Mouse (Mus musculus) MEL-GATA-1-ER (cell line): ENCODE measurements around the gene Sdc1.

ENCODE experiments used
- DNase-seq: peaks from one replicate; pipeline ENCODE4 v3.0.0-alpha.2; 2012; ENCODE audit warnings: low read depth; ENCODE audit errors: extremely low read depth

Gene Sdc1

DNA sequence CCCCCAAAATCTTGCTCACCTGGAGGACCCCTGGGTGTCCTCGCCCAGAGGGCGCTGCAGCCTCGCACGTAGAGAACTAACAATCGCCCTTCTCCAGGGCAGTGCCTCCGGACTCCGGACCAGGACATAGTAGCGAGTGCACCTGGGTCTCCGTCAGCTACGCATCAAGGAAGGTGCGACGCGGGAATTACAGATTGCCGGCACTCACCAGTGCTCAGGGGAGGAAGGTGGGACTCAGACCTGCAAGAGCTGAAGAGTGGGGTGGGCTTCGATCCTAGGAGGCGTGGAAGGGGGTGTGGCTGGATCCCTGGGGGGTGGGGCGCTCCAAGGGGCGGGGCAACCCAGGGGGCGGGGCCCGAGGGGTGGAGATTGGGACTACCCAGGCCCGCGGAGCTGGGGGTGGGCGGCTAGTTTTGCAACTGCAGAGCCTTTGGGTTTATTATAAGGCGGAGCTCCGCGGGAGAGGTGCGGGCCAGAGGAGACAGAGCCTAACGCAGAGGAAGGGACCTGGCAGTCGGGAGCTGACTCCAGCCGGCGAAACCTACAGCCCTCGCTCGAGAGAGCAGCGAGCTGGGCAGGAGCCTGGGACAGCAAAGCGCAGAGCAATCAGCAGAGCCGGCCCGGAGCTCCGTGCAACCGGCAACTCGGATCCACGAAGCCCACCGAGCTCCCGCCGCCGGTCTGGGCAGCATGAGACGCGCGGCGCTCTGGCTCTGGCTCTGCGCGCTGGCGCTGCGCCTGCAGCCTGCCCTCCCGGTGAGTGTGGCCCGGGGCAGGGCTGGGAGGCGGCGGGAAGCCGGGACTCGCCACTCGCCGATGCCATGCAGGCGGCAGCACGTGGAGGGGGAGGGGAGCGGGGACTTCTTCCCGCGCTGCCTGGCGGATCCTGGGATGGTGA, at the start of gene Sdc1:
TSS of gene Sdc1 (plus strand) at position 378 of the 898 bp plus-strand sequence.
- DNase-seq = no peak

DNA sequence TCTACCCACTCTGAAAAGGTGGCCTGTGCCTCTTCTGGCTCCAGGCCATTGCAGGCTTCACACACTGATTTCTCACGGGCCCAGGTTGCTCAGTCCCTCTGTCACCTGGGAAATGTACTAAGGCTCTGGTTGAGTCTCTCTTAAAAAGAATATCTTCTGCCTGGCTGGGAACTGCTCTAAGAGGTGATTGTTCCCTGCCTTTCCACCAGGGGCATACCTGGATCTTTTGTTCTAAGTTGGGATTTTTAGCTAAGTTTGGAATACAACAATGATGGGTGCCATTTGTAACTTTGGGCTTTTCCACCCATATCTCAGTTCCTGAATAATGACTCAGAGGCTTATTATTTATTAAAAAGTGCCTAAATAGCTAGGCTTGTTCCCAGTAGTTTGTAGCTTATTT, 44.2 kb upstream of the Sdc1 start:
- no peak for DNase-seq

DNA sequence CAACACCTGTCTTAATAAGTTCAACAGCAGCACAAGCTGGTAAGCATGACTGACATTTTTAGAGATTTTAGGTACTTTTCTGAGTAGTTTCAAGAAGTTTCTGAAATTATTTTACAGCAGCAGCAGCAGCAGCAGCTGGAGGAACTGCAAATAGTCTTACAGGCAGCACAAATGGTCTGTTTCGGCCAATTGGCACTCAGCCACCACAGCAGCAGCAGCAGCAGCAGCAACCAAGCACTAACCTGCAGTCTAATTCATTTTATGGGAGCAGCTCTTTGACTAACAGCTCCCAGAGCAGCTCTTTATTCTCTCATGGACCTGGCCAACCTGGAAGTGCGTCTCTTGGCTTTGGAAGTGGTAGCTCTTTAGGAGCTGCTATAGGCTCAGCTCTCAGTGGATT, 42.4 kb upstream of the Sdc1 start:
- DNase-seq = no peak

DNA sequence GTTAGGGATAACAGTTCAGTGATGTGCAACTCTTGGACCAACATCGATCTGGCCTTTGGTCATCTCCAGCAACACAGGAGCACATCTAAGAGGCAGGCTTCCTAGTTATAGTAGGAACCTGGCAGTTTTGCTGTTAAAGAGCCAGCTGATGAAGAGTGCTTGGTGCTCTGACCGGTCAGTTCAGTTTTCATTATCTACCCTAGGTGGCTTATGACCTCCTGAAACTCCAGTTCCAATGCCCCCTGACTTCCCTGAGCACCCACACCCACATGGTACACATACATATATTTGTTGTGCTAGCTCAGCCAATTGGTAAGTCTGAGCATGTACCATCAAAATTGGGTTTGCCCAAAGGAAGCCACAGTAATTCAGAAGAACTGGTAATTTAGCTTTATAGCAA, 17.5 kb upstream of the Sdc1 start:
- DNase-seq = no peak

DNA sequence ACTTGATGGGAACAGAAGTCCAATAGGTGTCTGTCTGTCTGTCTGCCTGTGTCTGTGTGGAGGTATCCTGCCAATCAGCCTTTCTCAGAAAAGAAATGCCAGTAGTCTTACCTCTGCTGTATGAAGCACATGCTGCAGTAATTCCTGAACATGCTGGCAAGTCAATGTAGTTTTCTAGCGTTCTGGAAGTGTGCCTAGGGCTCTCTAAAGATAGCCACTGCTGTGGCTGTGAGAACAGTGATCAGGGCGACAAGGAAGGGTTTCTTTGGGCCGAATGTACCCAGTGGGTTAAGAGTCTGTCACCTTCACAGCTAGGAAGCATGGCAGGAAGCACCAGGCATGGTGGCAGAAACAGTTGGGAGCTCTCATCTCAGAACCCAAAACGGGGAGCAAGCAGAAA, 17.0 kb upstream of the Sdc1 start:
- DNase-seq = no peak

DNA sequence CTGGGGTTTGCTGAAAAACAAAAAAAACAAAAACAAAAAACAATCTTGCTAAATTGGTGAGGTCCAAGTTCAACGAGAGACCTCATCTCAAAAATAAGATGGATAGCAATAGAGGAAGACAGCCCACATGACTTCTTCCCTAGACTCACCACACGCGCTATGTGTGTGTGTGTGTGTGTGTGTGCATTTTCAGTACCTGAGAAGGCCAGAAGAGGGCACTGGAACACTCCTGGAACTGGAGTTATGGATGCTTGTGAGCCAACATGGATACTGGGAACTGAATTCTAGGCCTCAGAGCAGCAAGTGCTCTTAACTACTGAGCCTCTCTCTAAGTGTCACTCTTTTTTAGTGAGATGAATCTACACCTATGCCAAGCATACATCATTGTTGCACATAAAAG, 13.1 kb upstream of the Sdc1 start:
- no peak for DNase-seq

DNA sequence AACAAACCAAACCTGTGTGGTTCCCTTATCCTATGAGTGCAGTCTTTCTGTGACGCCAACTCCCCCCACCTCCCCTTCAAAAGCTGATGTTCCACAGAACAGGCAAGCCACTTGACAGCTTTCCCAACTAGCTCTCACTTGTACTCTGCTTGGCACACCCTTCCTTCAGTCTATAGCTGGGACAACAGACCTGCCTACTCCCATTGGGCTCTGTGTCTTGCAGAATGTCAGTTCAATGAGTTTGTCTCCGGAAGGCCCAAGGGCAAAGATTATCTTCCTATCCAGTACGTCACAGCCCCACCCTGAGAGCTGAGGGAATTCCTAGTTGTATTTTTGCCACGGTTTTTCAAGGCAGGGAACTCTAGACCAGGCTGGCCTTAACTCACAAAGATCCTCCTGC, 12.0 kb upstream of the Sdc1 start:
- no peak for DNase-seq

DNA sequence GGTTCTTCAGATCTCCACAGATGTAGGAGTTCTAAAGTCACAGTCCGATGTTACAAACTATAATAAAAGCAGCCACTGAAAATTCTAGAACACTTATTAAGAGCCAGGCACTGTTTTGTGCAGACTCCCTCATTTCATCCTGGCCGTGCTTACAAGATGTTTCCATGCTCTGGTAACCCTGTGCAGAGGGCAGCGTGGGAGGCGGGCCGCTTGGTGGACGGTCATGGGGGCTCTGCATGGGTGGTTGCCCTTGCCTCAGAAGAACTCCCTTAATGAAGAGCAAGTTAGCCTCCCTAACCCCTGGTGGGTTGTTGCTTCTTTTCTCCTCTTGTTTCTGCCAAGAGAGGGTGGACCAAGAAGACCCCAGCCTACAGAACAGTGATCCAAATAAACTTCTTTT, 11.3 kb upstream of the Sdc1 start:
- no peak for DNase-seq

DNA sequence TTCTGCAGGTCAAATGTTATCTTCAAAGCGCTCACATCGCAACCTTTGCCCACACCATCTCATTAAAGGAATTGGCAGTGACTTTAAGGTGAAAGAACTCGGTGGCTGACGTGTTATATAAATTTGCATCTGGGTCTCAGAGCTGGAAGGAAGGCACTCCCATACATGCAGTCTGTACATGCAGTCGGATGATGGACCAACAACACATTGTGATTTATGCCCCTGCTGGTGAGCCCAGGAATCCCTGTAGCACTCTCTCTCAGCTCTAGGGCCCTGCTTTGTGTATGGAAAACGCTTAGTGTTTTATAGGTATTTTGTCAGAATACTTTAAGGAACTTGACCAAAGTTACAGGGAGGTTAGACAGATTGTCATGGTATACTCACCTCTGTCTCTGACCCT, 10.6 kb upstream of the Sdc1 start:
- no peak for DNase-seq

DNA sequence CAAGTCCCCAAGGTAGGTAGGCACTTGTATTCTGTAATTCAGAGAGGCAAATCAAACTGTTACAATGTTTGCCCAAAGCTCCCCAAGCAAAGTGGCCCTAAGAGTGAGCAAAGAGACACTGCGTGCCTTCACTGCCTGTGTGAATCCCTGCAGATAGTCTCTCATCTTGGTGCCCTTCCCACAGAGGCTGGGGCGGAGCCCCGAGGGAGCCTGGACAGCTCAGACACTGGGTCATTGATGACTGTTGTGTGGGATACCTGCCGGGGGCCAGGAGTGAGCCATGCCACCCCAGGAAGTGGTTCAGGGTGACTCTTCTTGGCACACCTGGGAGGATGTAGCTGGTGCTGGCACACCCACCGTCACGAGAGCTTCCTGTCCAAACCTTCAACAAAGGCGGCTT, 10.1 kb upstream of the Sdc1 start:
- no peak for DNase-seq

DNA sequence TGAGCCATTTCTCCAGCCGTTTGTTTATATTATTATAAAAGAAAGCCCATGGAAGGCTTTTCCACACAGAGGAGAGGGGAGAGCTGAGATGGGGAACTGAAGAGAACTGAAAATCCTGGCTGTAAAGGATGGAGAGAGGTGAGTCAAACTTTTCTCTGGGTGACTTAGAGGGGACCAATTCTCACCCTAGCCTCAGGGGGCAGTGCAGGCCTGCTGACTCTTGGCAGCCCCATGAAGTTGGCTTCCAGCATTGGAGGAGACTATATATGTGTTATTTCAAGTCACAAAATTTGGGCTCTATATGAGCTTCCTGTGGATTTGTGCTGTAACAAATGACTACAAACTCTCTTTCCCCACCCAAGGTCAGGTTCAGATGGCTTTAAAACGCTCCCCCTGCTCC, 8.5 kb upstream of the Sdc1 start:
- no peak for DNase-seq

DNA sequence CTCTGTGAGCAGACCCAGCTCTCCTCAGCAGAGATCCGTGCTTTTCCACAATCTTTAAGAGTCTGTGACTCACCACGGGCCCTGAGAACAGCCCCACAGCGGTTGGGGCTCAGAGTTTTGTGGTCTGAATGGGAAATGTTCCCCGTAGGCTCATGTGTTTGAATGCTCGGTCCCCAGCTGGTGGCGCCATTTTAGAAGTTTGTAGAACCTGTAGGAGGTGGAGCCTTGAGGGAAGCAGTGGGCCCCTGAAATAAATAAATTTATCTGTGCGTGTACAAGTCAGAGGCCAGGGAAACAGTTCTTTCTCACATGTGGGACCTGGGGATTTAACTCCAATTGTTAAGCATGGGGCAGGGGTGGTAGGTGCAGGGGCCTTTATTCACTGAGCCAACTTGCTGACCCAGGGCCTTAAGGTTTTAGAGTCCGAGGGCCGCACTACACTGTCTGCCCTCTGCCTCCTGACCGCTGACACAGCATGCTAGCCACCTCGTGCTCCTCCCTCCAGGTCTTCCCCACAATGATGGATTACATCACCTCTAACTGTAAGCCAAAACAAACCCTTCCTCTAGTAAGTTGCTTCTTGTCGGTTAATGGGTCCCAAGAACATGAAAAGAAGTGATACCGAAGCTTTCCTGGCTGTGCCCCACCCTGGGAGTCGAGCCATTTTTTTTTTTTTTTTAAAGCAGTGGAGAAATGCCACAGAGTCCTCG, 6.7 kb upstream of the Sdc1 start:
- DNase-seq = no peak

DNA sequence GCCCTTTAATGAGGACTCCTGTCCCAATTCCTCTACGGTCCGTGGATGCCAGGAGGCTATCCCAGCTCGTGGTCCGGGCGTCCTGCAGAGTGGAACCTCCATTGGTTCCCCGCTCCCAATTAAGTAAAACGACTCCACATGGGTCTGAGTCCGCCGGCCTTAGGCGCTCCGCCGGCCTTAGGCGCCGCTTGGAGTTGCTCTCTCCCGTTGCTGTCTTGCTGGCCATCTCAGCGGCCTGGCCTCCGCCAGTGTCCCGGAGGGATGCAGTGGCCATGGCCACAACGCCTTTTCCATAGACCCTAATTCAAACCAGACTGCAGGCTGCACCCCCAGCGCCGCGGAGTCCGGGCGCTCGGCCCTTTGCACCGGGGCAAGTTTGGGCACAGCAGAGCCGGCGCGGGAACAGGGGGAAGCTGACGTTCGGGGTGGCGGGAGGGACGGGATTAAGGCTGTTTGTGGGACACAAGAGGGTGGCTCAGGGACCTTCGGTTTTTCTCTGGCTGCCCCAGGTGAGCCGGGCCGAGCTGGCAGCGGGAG, 789 bp downstream of the Sdc1 start:
- no peak for DNase-seq

DNA sequence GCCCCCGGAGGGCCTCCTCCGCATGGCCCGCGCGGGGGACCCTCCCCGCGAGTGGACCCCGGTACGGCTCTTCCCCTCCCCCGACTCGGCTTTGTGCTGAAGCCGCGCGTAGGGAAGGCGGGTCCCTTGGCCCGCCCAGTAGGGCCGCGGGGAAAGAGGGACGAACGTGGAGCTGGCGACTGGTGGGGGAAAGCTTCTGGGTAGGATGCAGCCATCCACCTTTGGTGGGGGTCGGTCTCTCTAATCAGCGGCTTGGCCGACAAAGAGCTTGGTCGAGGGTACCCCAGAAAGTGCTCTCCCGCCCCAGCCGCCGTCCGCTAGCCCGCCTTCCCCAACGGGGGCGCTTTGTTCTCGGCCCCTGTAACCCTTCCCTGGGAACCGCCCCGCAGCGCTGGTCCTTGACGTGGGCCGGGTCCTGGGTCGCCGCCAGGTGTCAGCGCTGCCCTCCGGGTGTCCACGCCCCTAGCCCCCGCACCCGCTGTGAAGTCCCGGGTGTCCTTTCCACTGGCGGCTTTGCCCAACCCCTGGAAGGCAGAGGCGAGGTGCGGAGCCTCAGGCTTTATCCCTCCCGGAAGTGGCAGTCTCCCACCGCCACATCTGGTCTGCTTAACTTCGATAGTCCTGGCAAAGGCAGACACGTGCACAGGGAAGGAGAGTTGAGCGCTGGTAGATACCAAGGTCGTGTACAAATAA, 1.5 kb downstream of the Sdc1 start:
- no peak for DNase-seq

DNA sequence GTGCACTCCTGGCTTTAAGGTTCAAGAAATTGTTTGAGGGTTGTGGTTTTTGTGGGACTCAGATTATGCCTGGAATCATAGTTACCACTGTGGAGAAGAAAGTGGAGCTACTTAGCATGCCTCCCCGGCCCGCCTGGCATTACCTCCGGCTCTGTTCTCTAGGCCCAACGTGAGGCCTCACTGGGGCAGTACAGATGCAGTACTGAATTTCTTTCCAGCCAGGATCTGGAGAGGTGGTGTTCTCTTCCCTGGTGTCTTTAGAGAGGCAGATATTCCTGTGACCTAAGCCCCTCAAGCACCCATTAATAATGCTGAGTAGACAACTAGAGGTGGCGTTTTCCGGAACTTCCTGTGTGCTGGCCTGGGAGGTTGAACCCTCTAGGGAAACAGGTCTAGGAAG, 2.2 kb downstream of the Sdc1 start:
- no peak for DNase-seq

DNA sequence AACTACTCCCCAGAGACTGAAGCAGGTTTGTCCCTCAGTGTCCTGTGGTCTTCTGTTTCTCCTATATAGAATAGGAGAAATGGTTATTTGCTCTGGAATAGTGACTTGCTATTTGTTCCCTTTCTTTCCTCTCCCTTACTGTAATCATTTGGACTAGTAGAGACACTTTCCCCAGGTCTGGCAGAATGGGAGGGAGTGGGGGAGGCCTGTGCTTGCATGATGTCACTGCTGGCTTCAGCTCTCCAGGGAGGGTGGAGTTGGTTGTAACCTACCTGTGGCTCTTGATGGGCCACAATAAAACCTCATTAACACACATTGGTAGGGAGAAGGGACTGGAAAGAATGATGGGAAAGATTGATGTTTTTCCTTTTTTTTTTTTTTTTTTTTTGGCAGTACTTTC, 3.1 kb downstream of the Sdc1 start:
- DNase-seq = no peak

DNA sequence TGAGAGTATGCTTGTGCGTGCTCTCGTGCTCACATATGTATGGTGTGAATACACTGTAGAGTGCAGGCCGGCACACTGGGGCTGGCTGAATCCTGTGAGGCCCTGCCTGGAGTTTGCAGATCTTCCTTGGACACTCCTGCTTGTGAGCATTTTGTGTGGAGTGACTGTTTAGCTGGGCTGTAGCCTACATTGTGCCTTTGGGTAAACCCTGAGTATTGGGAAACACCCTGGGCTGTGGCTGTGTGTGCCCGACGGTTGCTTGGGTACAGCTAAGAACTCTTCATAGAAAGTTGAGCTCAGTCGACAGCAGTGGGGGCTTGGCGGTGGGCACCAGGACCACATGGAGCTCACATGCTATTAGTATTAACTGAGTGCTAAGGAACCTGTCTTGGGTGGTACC, 5.1 kb downstream of the Sdc1 start:
- no peak for DNase-seq

DNA sequence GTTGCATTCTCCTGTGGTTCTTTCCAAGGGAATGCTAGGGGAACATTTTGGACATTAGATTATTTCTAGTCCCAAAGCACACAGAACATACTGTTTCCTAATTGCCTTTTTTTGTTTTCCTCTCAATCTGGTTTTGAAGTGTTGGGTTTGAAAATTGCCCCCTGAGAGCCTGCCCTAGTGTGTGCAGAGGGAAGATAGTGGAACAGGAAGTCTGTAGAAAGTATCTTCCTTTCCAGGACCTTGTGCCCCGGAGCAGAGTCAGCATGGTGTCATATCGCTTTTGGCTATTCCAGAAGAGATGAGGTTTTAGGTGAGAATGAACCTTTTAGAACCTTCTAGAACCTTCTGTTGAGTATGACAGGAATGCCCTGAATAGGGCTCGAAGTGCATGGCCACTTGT, 5.6 kb downstream of the Sdc1 start:
- DNase-seq = no peak

DNA sequence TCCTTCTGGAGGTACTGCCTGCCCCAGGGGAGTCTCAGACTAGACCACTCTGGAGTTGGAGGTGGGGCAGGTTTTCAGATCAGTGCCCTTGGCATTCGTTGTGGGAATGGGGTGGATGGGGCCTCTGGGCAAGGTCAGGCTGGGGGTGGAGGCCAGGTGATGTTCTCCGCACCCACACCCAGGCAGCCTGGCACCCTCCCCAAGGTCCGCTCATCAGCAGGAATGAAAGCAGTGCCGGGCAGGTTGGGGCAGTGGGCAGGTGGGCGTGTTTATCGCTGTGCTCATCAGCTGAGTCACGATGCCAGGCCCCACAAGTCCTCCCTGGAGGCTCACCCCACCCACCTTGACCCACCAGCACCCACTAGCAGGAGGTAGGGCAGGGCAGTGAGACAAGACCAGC, 7.0 kb downstream of the Sdc1 start:
- no peak for DNase-seq

DNA sequence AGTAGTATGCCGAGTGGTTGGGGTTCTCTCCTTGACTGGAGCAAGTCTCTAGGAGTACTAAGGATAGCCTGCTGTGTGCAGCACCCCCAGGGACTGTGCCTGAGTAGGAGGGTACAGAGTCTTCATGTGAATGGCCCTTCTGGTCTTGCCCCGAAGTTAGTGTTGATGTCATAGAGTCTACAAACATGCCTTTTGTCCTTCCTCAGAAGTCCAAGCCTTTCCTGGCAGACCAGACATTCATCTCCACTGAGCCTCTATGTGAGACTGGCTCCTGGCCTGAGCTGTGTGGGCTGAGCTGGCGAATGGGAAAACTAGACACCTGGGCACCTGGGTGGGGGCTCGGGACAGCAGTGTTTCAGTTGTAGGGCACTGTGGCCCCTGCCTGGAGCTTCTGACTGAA, 8.7 kb downstream of the Sdc1 start:
- no peak for DNase-seq

DNA sequence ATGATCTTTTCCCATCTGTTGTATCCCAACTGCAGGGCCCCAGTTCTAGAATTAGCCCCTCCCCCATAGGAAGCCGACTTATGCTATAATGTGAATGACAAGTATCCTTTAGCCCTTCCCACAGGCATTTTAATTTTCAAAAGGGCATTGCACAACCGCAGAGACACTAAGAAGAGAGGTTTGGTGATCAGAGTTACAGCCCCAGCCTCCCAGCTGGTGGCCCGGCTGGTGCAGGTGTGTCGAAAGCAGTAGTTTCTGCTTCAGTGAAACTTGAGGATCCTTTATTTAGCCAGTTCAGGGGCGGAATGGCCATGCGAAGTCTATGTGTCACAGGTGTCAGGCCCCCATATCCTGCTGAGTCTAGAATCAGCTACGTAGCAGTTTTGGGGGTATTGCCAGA, 10.0 kb downstream of the Sdc1 start:
- no peak for DNase-seq
